Mouse (Mus musculus): ENCODE results near the gene Lrrc42.
A peak's percentile ranks its signal among the peaks of the same experiment; 100 is the strongest.

The Lrrc42 gene

GRCm38 (mm10) chr4:107249471-107249870 lies 3.9 kb downstream of the Lrrc42 start:
- no peak for DNase-seq (ENCODE audit: low spot score in 2 of 2)

- no peak for DNase-seq (ENCODE audit: low spot score in 2 of 2)
Observed at GRCm38 (mm10) chr4:107248061-107248460, 5.3 kb downstream of the Lrrc42 start.

- peak in 1 of 2 experiments; percentile 6 for DNase-seq (ENCODE audit: low spot score in 2 of 2)
Observed at GRCm38 (mm10) chr4:107247110-107247509, 6.2 kb downstream of the Lrrc42 start.

- DNase-seq (ENCODE audit: low spot score in 2 of 2): no peak
Observed at GRCm38 (mm10) chr4:107246040-107246439, 7.3 kb downstream of the Lrrc42 start.

DNA sequence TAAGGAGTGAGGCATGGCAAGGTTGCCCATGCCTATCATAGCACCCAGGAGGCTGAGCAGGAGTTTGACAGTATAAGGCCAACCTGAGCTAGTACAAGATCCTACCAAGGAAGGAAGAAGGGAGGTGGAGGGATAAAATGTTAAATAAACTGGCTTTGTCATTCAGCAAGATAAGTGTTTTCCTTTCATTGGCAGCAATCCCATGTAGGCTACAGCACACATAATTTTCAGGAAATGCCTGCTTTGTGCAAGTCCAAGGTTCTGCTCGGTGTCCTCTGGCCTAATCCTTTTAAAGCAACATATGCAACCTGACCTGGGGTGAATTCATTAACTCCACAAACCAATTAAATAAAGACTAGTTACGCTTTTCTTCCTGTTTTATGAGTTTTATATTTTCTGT lies 8.0 kb downstream of the Lrrc42 start:
- DNase-seq (ENCODE audit: low spot score in 2 of 2): no peak

DNA sequence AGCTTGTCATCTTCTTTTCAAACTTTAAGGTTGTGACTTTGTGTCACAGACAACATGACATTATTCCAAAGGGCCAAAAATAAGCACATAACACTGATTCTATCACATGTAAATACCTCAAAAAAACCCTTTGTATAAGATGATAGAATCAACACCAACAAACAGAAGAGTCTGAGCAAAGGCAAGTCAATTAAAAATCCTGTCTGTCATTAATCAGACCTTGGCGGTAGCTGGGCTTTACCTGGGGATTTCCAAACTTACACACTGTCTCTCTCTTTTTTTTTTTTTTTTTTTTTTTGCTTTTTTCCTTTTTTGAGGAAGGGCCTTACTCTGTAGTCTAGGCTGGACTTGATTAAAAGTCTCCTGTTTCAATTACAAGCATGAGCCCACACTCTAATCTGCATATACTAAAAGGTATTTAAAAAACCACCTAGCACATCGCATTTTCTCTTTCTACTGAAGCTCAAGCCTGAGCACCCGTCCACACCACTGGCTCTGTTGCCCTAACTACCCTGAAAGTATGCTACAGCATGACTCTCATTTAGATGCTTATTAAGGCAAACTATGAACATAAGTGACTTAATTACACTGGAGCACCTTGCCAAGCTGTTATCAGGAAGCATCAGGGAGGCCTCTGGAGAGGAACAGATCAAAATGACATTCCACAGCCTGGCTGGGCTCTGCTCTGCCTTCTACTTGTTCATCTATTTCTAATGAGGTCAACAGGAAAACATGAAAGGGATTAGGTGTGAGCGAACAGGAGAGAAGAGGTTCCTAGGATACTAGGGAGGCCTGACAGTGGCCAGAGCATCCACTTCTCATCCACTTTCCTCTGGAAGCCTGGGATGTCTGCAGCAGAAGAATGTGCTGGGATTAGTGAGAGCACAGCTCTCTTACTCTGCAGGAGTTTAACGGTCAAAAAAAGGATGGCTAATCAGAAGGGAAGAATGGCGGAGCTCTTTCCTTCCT lies 9.7 kb downstream of the Lrrc42 start:
- no peak for DNase-seq (ENCODE audit: low spot score in 2 of 2)

- DNase-seq (ENCODE audit: low spot score in 2 of 2): no peak
Observed at GRCm38 (mm10) chr4:107240196-107240595, 13.1 kb downstream of the Lrrc42 start.

- no peak for DNase-seq (ENCODE audit: low spot score in 2 of 2)
Observed at GRCm38 (mm10) chr4:107238253-107238652, 15.1 kb downstream of the Lrrc42 start.

DNA sequence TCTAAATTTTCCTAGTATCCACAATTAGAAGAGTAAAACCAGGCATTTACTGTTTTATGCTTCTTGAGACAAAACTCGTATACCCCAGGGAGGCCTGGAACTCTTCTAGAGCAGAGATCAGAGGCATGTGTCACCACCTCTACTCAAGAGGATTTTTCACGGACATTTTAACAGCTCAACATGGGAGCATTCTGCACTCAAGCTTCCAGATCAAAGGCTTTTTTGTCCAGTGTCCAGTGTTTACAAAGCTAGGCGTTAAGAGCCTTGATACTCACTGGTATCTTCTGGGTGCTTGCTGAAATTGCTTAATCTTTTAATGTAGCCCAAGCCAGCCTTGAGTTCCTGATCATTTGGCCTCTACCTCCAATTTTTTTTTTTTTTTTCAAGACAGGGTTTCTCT lies 21.1 kb downstream of the Lrrc42 start:
- no peak for DNase-seq (ENCODE audit: low spot score in 2 of 2)

GRCm38 (mm10) chr4:107226313-107226712 lies 27.0 kb downstream of the Lrrc42 start:
- no peak for DNase-seq (ENCODE audit: low spot score in 2 of 2)

GRCm38 (mm10) chr4:107223225-107224204 lies 29.8 kb downstream of the Lrrc42 start:
- peak; percentile 27 to 68 for DNase-seq (ENCODE audit: low spot score in 2 of 2)

DNA sequence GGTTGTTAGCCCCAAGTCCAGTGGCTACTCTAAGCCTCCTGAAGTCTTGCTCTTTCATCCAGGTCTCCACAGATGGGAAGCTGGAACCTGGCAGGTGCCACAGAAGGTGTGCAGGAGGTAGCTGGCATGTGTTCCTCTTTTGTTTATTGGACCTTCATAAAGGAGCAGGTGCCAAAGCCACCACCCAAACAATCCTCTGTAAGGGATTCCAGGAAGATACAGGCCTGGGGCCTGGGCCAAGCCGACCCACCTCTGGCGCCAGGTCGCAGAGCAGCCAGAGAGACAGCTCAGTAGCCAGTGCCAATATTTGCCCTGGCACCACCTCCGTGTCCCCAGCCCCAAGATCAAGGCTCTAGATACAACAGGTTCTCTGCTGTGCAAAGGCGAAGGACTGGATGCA lies 31.8 kb downstream of the Lrrc42 start:
- DNase-seq (ENCODE audit: low spot score in 2 of 2): no peak

DNA sequence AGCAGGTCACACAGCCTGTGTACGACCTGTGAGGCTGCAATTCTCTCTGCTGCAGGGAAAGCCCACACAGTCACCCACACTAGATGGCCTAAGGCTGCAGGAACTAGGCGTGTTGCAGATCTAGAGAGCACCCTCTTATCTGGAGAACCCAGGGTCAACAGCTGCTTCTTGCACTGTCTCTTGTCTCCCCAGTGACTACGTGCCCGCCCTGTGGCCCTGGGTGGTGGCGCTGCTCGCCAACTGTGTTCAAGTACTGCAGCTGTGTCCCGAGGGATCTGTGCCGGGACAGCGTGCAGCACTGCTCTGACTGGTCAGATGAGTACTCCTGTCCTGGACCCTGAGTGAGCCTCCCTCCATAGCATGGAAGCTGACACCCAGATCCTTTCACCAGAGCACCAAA lies 35.8 kb downstream of the Lrrc42 start:
- no peak for DNase-seq (ENCODE audit: low spot score in 2 of 2)

DNA sequence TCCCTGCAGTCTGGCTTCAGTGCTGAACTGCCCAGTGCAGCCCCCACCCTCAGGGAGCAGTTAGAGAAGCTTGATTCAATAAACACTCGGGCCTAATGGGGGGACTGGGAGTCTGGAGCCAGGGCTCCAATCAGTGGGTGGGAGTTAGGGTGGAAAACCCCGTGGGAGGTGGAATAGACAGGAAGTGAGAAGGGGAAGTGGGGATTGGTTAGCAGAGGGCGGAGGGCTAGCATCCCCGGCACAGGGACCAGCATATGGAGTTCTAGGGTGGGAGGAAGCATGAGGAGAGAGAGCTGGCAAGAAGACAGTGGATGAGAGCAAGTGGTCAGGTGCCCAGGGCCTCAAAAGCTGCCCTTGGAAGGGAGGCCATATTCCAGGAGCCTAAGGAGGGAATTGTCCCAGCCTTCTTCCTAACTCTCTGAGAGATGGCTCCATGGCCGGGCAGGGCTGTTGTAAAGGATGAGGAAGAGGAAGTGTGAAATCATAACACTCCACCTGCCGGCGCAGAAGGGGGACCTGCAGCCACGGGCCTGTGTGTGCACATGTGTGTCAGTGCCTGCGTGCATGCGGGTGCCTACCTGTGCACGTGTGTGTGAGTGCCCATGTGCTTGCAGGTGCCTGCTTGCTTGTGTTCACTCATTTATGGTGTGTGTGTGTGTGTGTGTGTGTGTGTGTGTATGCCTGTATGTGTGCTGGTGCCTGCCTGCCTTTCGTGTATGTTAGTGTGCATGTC lies 39.9 kb downstream of the Lrrc42 start:
- DNase-seq (ENCODE audit: low spot score in 2 of 2): no peak

GRCm38 (mm10) chr4:107211936-107212335 lies 41.4 kb downstream of the Lrrc42 start:
- no peak for DNase-seq (ENCODE audit: low spot score in 2 of 2)

GRCm38 (mm10) chr4:107211465-107211864 lies 41.9 kb downstream of the Lrrc42 start:
- DNase-seq (ENCODE audit: low spot score in 2 of 2): no peak

- DNase-seq (ENCODE audit: low spot score in 2 of 2): peak; percentile 52 to 63
Observed at GRCm38 (mm10) chr4:107210483-107211097, 42.7 kb downstream of the Lrrc42 start.

DNA sequence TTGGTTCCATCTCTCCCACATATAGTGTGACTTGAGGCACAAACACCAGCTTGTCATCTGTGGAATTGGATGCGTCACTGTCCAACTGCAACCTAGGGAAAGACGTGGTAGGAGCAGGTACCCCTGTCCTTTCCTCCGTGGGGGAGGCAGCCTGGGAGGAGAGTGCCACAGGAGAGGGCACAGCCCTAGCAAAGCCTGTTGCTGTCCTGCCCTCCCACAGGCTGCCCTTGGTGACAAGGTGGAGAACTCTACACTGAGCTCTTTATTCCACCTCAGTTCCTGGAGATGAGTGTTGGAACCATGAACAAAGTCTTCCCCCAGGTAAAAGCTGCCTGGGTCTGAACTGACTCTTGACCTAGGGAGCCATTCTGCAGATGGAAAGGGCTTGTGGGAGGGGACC lies 44.5 kb downstream of the Lrrc42 start, which contains the start of gene Ldlrad1:
Ldlrad1 (plus strand) TSS at position 301 of the 400 bp plus-strand sequence.
- no peak for DNase-seq (ENCODE audit: low spot score in 2 of 2)

GRCm38 (mm10) chr4:107207016-107207415 lies 46.3 kb downstream of the Lrrc42 start:
- DNase-seq (ENCODE audit: low spot score in 2 of 2): no peak

- DNase-seq (ENCODE audit: low spot score in 2 of 2): no peak
Observed at GRCm38 (mm10) chr4:107203001-107203400, 50.3 kb downstream of the Lrrc42 start.

GRCm38 (mm10) chr4:107201779-107202178 lies 51.6 kb downstream of the Lrrc42 start:
- no peak for DNase-seq (ENCODE audit: low spot score in 2 of 2)

Data from urinary bladder, postnatal 36 days (tissue).